Mouse (Mus musculus) C2C12 (cell line): ENCODE results near the gene St6galnac5. TPM values are rescaled to one million over a fixed set of nuclear protein-coding genes. Genes with fewer than 3 reads are reported as not detected.

Source experiments
- H3K27me3 ChIP-seq: one replicate; pipeline ENCODE4 v1.6.1; 2011; ENCODE audit not compliant: control insufficient read depth, insufficient read depth, insufficient read length
- H3K36me3 ChIP-seq: one replicate; pipeline ENCODE4 v1.6.1; 2011; ENCODE audit not compliant: control insufficient read depth, insufficient read depth
- H3K4me3 ChIP-seq: one replicate; pipeline ENCODE4 v1.5.1; 2011; ENCODE audit warnings: mild to moderate bottlenecking, control low read depth; ENCODE audit not compliant: poor library complexity, insufficient read depth, severe bottlenecking
- H3K79me2 ChIP-seq: one replicate; pipeline ENCODE4 v1.6.1; 2011; ENCODE audit not compliant: control insufficient read depth, insufficient read depth
- H3K79me3 ChIP-seq: one replicate; pipeline ENCODE4 v1.6.1; 2011; ENCODE audit warnings: low read depth, control low read depth
- H3ac ChIP-seq: one replicate; pipeline ENCODE3; 2011; ENCODE audit warnings: low read depth; ENCODE audit not compliant: control insufficient read depth, insufficient read length
- CEBPB ChIP-seq: IDR thresholded peaks from one replicate; pipeline ENCODE4 v1.6.1; 2011; ENCODE audit warnings: low read depth, mild to moderate bottlenecking, control low read depth, moderate library complexity
- CTCF ChIP-seq: IDR thresholded peaks from one replicate; pipeline ENCODE4 v1.5.1; 2011; ENCODE audit not compliant: control insufficient read depth, insufficient read depth, insufficient read length
- FOSL1 ChIP-seq: IDR thresholded peaks from one replicate; pipeline ENCODE4 v1.8.0; 2011; ENCODE audit warnings: mild to moderate bottlenecking, low read length; ENCODE audit not compliant: poor library complexity, insufficient read depth, severe bottlenecking
- MAX ChIP-seq: IDR thresholded peaks from one replicate; pipeline ENCODE4 v1.6.1; 2011; ENCODE audit warnings: mild to moderate bottlenecking, control low read depth
- MYOD1 ChIP-seq: IDR thresholded peaks from one replicate; pipeline ENCODE4 v1.6.1; 2011; ENCODE audit warnings: low read depth; ENCODE audit not compliant: control insufficient read depth, insufficient read length
- MYOG ChIP-seq: IDR thresholded peaks from one replicate; pipeline ENCODE4 v1.6.1; 2011; ENCODE audit not compliant: control insufficient read depth, insufficient read length; ENCODE audit errors: extremely low read depth
- USF1 ChIP-seq: IDR thresholded peaks from one replicate; pipeline ENCODE4 v1.6.1; 2011; ENCODE audit warnings: low read depth, mild to moderate bottlenecking, control low read depth, moderate library complexity
- polyA plus RNA-seq: library from polyadenylated mRNA; unstranded; fragments of >200 nt; fragmentation: generic; extraction: Trizol; gene quantifications from one replicate; pipeline ENCODE4 v1.2.1, GENCODE M21; 2012; ENCODE audit warnings: missing spikeins

St6galnac5 gene
- polyA plus RNA-seq, 1 experiment: under 0.01 TPM

DNA sequence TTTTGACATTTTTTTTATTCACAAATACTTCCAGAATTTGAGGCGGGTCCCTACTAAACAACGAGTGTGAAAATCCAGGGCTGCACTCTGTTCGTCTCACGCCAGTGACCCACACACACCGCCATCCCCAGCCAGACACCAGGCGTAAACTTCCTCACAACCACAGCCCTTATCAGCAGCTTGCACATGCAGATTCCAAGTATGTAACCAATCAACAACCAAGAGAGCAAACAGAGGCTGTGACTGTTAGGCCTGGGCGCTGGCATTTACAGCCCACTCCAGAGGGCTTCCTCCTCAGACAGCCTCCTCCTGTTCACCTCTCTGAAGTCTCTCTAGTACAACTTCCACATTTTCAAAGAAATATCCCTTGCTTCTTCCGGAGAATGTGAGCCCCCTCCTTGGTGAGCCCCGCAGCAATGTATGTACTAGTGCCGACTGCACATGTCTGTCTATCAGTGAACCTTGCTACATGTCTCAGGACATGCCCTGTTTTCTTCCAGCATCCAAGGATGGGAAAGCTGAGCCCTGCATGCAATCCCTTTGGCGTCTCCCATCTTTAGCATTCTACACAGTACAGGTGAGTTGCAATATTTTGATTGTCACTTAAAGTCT is 2.5 kb downstream of the St6galnac5 start:
- H3K79me3 ChIP-seq: no peaks in the 10 kb centered on the region
- TF ChIP-seq FOSL1: no peak
- no peak for TF ChIP-seq MYOD1
- TF ChIP-seq MAX: no peak
- TF ChIP-seq USF1: no peak
- TF ChIP-seq CEBPB: no peak
- no peak for TF ChIP-seq CTCF
- no peak for TF ChIP-seq MYOG
- H3K27me3 ChIP-seq: peaks cover 31% of the 10 kb centered on the region
- H3K36me3 ChIP-seq: no peaks in the 10 kb centered on the region
- H3K79me2 ChIP-seq: no peaks in the 10 kb centered on the region
- no peak overlapping the region for H3ac ChIP-seq
- H3K4me3 ChIP-seq: no peak overlapping the region

GRCm38 (mm10) chr3:152971373-152971772 is 10.7 kb downstream of the St6galnac5 start:
- H3K4me3 ChIP-seq: no peak overlapping the region
- H3K27me3 ChIP-seq: peaks cover 12% of the 10 kb centered on the region
- no peaks in the 10 kb centered on the region for H3K79me3 ChIP-seq
- H3K79me2 ChIP-seq: no peaks in the 10 kb centered on the region
- no peak for TF ChIP-seq MAX
- TF ChIP-seq MYOD1: no peak
- TF ChIP-seq CTCF: no peak
- no peak for TF ChIP-seq CEBPB
- H3K36me3 ChIP-seq: no peaks in the 10 kb centered on the region
- H3ac ChIP-seq: no peak overlapping the region

DNA sequence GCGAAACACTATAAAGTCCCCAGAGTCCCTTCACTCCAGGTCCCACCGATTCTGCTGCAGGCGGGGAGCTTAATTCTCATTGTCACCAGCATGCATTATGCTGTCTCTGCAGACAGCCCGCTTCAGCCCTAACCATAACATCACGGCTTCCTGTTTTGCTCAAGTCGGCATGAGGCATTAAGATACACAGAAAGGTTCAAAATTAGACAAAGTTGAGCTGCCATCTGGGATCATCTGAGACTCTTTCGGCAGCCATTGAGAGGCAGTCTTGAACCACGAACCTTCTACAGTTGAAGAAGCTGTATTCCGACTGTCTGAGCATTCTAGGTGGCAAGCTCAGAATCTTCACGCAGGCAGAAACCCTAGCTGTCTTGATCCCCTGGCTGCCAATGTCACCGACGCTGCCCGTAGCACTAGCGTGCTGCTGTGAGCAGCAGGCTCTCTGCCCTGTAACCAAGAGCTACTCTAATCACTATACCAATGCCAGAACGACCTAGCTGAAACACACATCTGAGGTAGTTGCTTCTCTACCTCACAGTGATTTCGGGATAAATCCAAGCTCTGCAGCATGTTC is 12.2 kb downstream of the St6galnac5 start:
- Histone ChIP-seq H3K27me3 (peaks cover 12% of the 10 kb centered on the region), H3K36me3 (no peaks in the 10 kb centered on the region), H3K79me3 (no peaks in the 10 kb centered on the region), H3K4me3 (no peak overlapping the region), H3K79me2 (no peaks in the 10 kb centered on the region), H3ac (no peak overlapping the region)
- no peak for TF ChIP-seq USF1
- no peak for TF ChIP-seq MYOD1
- no peak for TF ChIP-seq CTCF
- TF ChIP-seq MYOG: no peak
- no peak for TF ChIP-seq FOSL1
- TF ChIP-seq MAX: no peak

DNA sequence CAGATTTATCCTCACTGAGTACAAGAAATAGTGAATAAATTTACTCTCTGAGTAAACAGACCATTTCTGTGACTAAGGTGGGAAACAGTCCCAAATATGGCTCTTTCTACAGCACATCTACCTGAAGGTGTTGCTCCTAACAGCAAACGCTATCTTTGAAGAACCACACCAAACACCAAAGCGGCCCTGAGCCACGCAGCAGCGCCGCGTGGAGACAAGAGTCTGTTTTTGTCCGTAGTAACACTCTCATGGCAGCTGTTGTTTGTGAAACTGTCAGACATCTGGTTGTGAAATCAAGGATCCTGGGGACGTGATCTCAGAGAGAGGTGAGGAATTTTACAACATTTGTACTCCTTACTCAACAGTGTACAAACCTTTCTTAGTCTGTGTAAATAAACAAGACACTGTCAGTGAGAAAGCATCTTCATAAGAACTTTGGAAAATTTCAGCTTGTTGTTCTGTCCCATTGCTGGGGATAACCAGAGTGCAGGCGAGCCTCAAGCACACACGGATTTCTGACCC is 20.1 kb downstream of the St6galnac5 start:
- Histone ChIP-seq H3K79me2 (no peaks in the 10 kb centered on the region), H3K27me3 (no peaks in the 10 kb centered on the region), H3K79me3 (no peaks in the 10 kb centered on the region), H3K4me3 (no peak overlapping the region), H3K36me3 (no peaks in the 10 kb centered on the region), H3ac (no peak overlapping the region)
- TF ChIP-seq CEBPB (no peak), CTCF (no peak), MAX (no peak), USF1 (no peak), FOSL1 (no peak), MYOD1 (no peak), MYOG (no peak)

- Histone ChIP-seq H3ac (no peak overlapping the region), H3K79me2 (no peaks in the 10 kb centered on the region), H3K4me3 (no peak overlapping the region), H3K79me3 (no peaks in the 10 kb centered on the region), H3K36me3 (no peaks in the 10 kb centered on the region), H3K27me3 (no peaks in the 10 kb centered on the region)
- TF ChIP-seq FOSL1: no peak
- no peak for TF ChIP-seq CTCF
- TF ChIP-seq MYOG: no peak
- TF ChIP-seq CEBPB: no peak
- TF ChIP-seq USF1: no peak
- no peak for TF ChIP-seq MYOD1
- TF ChIP-seq MAX: no peak
Measured at GRCm38 (mm10) chr3:152958358-152959150, 23.5 kb downstream of the St6galnac5 start.
